Mouse (Mus musculus): Measurements from ENCODE around the gene Esp18.

Gene Esp18

DNA sequence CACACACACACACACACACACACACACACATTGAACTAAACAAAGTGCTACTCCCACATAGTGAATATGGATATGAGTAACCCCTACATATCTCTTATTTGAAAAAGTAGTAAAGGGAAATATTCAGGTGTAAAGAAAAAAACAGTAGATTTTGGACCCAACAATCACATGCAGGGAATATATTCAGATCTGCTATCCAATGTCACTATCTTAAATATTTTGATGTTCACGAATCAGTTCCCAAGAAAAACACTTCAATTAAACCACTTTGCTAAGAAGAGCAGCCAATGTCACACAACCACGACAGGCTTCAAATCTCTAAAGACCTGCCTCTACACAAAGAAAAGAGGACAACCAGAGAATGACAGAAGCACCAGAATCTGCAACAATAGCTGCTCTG lies at the start of gene Esp18:
Esp18 (plus strand) TSS at position 301 of the 400 bp plus-strand sequence.
- DNase-seq (ENCODE audit: low spot score) = no peak

DNA sequence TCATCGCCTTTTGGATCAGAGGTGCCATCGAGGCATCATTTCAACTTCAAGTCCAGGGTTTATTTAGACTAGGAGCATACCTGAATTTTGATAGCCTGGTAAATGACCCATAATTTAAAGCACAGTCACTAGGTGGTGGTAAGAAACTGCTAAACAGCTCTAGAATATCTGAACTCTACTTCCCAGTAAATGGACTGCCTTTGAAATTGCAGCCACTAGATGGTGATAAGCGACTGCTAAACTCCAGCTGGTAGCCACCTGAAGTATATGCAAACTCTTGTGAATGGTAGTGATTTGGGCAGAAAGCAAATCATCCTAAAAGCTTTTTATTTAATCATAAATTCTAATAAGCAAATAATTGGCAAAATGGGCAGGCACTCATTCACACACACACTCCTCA lies 42.8 kb upstream of the Esp18 start:
- no peak for DNase-seq (ENCODE audit: low spot score)
